Mouse (Mus musculus) cortical plate, adult 2 months (tissue): ENCODE measurements around the gene Omp.

Source experiments
- CTCF ChIP-seq: fragments of 200-500 bp; IDR thresholded peaks from 2 replicates; pipeline ENCODE4 v1.5.1; 2011; ENCODE audit warnings: mild to moderate bottlenecking, control low read depth, low read length; ENCODE audit not compliant: insufficient read depth; ENCODE audit errors: extremely low read depth
- POLR2A ChIP-seq: fragments of 200-500 bp; IDR thresholded peaks from 2 replicates; pipeline ENCODE4 v1.6.1; 2011; ENCODE audit warnings: mild to moderate bottlenecking, low read length, control low read depth; ENCODE audit not compliant: insufficient read depth; ENCODE audit errors: extremely low read depth

DNA sequence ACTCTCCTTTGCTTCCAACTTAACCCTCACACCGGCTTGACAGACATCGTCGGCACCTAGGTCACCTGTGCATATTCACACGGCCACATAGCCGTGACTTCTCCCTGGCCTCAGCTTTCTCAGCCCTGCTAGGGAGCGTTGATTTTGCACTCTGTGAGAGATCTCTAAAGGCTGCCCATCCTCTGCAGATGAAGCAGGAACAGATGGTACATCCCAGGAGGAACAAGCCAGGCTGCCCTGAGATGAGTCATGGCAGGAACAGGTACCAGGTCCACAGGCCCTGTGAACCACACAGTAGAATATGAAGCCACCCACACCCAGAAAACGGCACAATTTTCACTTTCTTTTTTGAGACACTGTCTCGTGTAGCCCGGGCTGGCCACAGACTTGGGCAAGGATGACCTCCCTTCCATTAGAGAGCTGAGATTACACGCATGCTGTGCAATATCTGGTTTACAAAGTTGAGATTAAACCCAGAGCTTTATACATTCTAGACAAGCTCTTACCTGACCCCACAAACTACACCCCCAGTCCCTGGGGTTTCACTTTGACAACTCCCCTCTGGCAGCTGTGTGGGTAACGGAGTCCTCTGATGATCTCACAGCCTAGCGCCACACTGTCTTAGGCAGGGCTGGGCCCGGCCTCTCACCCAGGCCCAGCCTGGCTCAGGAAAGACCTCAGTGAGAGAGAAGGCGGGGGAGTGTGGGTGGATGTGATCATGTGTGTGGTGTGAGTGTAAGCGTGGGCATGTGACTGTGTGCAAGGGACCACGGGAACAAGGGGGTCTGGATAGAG, 36.5 kb downstream of the Omp start:
- no peak for TF ChIP-seq CTCF
- TF ChIP-seq POLR2A = no peak
